Mouse (Mus musculus) left cerebral cortex, adult 9 months (tissue): ENCODE data around the gene Fbxo28.
"Not testable (repeated sequence)": the region's sequence is repeated elsewhere in the genome, so short reads cannot be mapped to it uniquely, and the experiment has no call there.

ENCODE experiments used
- DNase-seq, 2 experiments: peaks; one replicate each; pipeline ENCODE4 v3.0.0; 2022; ENCODE audit warnings: low spot score in 2 of 2

The Fbxo28 gene

GRCm38 (mm10) chr1:182341993-182342392, 564 bp upstream of the Fbxo28 start:
- no peak for DNase-seq

DNA sequence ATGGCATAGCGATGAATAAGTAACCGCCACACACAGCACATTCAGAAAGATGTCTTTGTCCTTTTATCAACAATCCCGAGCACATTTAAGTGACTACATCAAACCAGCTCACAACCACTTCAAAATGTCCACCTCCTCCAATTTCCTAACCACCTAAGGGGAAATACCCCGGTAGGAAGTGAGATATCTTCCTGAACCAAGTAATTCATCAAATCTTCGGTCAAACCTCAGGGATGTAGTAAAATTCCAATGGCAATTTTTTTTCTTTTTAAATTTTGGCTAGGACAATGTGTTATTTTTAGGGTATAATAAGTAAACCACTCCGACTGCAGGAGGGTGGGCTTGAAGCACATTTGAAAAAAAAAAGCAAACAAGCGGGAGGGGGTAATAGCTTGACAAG, 1.1 kb downstream of the Fbxo28 start:
- DNase-seq: no peak

DNA sequence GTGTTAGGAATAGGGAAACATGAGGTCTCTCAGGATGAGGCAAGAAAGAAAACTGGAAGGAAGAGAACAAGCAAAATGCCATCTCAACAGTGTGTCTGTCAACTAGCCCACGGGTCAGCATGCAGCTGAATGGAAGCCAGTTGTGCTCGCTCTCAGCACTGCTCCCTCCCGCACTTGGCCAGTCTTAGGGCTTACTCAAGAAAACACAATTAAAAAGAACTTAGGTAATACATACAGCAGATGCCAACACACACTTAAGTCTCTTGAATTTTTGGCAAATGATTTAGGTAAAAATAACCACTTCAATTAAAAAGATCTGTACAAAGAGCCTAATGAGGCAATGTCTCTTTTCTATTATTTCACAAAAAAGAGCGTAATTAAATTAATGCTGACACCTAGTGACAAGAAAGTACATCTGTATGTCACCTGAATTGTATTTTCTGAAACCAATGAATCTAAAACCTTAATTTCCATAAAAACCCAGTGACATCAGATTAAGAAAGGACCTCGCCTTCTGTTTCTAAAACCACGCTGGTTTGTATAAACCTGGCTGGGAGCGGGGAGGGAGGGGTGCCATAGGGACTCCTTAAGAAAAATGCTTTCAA, 2.4 kb downstream of the Fbxo28 start:
- no peak for DNase-seq

GRCm38 (mm10) chr1:182333766-182334437, 7.5 kb downstream of the Fbxo28 start:
- no peak for DNase-seq

DNA sequence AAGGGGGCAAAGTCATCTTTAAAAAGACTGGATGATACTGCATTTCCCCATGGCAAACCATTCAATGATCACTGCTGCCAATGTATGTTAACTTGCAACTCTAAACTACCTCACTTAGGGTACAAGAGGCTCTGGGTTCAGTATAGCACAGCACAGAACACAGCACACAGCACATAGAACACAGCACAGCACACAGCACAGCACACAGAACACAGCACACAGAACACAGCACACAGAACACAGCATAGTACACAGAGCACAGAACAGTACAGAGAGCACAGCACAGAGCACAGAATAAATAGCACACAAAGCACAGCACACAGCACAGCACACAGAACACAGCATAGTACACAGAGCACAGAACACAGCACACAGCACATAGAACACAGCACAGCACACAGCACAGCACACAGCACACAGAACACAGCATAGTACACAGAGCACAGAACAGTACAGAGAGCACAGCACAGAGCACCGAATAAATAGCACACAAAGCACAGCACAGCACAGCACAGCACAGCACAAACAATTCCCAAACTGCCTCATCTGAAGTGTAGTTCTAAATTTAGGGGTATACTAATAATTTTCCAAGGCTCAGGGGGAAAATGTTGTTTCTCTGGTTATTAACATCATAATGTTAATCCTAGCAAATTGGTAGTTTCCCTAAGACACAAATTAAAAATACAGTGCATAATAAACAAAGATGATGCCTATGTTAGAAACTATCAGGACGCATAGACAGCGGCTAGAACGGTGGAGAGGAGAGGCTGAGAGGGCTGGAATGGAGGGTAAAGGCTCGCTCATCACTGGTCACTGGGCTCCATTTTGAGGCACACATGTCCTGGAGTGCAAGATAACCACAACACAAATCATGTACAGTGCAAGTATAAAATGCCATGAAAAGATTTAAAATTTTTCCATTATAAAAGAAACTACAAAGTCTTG, 9.1 kb downstream of the Fbxo28 start:
- no peak for DNase-seq

DNA sequence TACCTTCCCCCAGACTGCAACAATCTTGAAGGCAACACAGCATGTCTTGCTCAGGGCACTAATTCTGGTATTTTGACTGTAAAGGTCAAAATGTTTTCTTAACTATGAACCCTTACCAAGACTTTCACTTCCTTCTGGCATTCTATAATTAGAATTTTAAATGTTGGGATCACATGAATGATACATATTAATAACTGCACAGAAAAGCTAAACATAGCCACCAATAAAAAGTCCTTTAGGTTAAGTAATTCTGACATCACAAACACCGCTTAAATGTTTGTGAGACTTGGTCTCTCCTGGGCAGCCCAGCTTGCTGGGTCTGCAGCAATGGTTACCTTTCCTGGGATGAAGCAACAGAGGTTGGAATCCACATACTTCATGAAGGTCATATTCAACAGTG, 15.5 kb downstream of the Fbxo28 start:
- DNase-seq: no peak

DNA sequence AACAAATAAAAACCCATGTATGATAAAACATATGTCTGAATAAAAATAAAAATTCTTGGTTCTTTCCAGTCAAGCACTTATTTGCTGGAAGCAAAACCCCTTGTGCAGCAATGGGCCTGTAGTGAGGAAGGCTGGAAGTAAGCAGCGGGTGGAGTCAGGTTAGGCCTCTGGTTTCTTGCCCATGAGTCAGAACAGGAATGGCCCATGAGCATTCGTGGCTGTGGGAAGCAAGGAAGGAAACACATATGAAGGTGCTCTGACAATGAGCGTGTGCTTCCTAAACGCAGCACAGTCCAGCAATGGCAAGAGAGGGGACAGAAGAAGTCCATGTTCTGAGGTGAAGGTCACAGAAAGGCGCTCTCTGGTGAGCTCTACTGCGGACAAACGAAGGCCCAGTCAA, 16.9 kb downstream of the Fbxo28 start:
- no peak for DNase-seq

DNA sequence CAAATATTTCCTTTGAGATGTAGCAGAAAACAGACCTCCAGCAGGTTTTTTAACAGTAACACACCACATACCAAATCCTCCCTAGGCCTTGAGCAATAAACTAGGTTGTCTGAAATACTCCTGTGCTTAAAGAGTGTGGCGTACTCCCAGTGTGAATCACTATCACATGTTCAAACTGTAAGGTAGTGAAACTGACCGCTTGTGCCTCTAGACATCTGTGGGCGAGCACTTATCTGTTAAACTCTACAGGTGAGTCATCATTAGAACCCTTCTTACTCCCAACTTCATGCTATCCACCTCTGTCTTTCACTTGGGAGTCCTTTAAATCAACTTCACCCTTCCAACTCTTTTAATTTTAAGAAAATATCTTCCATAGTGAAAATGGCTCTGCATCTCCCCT, 18.3 kb downstream of the Fbxo28 start:
- DNase-seq: no peak

DNA sequence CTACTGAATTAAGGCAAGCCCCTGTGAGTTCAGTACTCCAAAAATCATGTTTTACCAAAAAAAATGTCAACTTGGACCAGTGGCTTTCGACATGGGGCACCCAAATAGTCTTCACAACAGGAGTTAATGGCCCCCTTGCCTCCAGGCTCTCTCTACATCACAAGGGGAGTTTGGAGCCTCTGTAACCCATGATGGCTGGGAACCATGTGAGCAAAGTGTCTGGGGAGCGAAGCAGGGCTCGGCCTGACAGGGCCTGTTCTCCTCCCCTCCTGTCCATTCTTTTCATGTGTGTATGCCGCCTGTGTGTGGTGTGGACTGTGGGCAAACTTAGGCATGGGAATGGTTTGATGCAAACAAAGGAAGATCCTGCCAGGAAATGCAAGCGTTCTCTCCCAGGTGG, 27.2 kb downstream of the Fbxo28 start:
- no peak for DNase-seq

- no peak for DNase-seq
Measured at GRCm38 (mm10) chr1:182313181-182313580, 28.2 kb downstream of the Fbxo28 start.

- DNase-seq: no peak
Measured at GRCm38 (mm10) chr1:182311376-182311775, 30.1 kb downstream of the Fbxo28 start.

DNA sequence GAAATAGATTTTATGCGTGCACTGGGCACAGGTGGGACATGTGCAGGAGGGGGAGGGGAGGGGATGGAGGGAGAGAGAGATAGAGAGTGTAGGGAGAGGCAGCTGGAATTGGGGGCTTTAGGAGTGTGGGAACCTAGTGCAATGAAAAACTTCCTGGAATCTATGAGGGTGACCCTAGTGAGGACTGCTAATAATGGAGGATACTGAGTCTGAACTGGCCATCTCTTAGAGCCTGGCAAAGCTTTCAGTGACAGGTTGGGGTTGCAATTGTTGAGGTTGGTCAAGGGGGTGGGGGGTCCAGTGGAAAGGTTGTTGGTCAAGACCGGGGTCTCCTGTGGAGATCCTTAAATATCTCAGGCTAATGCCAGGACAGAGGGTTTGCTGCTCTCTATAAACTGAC, 31.1 kb downstream of the Fbxo28 start:
- no peak for DNase-seq

GRCm38 (mm10) chr1:182309403-182309802, 32.0 kb downstream of the Fbxo28 start:
- no peak for DNase-seq

- DNase-seq: no peak
Measured at GRCm38 (mm10) chr1:182302916-182303315, 38.5 kb downstream of the Fbxo28 start.

- peak in 1 of 2 experiments; percentile 28 for DNase-seq
Measured at GRCm38 (mm10) chr1:182302176-182302870, 39.1 kb downstream of the Fbxo28 start.

DNA sequence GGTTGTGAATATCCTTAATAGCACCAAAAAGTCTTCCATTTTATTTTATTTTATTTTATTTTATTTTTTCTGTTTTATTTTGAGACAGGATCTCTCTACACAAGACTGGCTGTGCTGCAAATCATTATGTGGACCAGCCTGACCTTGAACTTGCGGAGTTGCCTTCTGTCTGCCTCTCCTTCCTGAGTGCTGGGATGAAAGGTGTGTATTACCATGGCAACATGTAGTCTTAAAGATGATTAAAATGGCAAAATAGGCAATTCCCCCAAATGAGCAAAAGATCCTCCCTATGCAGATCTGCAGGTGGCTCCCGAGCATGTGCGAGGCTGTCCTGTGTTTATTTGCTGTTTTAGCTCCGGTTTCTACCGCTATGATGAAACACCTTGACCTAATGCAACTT, 43.6 kb downstream of the Fbxo28 start:
- DNase-seq: no peak

- no peak for DNase-seq
Measured at GRCm38 (mm10) chr1:182297246-182297645, 44.2 kb downstream of the Fbxo28 start.

DNA sequence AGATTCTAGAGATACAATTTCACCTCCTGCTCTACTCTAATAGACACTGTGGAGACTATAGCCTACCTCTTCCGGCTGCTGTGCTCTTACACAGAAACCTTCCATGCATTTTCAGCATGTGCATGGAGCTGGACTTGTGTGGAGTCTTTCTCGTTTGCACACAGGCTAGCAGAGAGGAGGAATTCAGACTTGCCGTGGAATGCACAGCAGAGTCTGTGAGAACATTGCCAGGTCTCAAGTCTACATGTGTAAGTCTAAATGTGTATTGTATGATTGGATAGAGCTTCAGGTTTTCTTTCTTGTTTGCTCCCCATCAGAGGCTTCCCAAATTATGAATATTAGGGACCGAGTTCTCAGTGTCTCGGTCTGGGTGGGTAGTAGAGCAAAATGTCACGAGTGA, 44.6 kb downstream of the Fbxo28 start:
- no peak for DNase-seq

DNA sequence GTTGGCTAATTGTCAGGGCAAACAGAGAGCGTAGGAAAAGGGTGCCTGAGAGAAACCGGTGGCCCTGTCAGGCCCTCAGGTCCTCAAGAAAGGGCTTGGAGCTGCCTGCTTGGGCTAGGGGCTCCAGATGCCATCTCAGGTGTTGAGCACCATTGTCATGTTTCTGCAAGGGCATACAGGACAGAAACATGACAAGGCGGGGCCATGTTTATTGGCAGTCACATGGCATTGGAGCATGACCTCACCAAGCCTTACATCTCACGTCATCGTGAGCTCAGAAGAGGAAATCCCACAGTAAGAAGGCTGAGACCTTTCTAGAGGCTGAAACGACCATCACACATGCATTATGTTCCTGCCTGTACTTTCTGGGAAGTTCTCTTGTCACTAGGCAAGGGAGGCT, 45.3 kb downstream of the Fbxo28 start:
- no peak for DNase-seq

DNA sequence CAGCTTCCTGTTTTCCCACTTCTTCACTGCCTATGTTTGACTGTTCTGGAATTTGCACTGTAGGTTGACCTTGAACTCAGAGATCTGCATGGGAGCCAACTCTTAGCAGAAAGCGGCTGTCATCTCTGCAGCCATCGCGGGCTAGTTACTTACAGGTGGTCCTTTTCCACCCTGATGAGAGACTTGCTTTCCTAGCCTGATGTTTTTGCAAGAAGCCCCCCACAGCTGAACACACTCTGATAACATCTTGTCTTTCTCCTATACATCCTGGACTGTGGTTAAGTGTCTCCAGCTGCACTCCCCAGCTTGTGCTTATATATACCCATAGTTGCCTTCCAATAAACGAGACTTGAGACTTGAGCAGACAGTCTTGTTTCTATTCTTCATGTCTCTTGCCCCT, 49.1 kb downstream of the Fbxo28 start:
- no peak for DNase-seq

DNA sequence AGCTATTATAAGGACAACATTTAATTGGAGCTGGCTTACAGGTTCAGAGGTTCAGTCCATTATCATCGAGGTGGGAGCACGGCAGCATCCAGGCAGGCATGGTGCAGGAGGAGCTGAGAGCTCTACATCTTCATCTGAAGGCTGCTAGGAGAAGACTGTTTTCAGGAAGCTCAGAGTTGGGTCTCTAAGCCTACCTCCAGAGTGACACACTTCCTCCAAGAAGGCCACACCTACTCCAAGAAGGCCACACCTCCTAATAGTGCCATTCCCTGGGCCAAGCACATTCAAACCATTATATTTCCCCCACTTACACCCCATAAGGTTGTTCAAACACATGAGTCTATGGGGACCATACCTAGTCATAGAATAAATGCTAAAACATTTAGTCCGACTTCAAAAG, 50.7 kb downstream of the Fbxo28 start:
- DNase-seq: not testable (repeated sequence)

- DNase-seq: no peak
Measured at GRCm38 (mm10) chr1:182289781-182290180, 51.6 kb downstream of the Fbxo28 start.
